Mouse (Mus musculus) adrenal gland, postnatal 36 days (tissue): Measurements from ENCODE around the gene Cuta. TPM values are rescaled to one million over a fixed set of nuclear protein-coding genes. Genes with fewer than 3 reads are reported as not detected.

Experiments
- DNase-seq, 2 experiments: peaks; one replicate each; pipeline ENCODE4 v3.0.0; 2021; ENCODE audit warnings: mixed read lengths in 1 of 2
- total RNA-seq, 2 experiments: library from RNA; stranded (reverse); gene quantifications; 2 replicates each; pipeline ENCODE4 v1.2.3; 2021

The Cuta gene
- total RNA-seq, 2 experiments from 2014 or later: 129 to 165 TPM

- peak in 1 of 2 experiments; percentile 25 for DNase-seq
Observed at GRCm38 (mm10) chr17:26956309-26956708, 16.9 kb upstream of the Cuta start.

GRCm38 (mm10) chr17:26953726-26954125 is 14.4 kb upstream of the Cuta start:
- no peak for DNase-seq

- no peak for DNase-seq
Observed at GRCm38 (mm10) chr17:26953201-26953600, 13.8 kb upstream of the Cuta start.

- no peak for DNase-seq
Observed at GRCm38 (mm10) chr17:26951952-26952877, 12.8 kb upstream of the Cuta start.

GRCm38 (mm10) chr17:26951406-26951805 is 12.0 kb upstream of the Cuta start:
- peak; percentile 74 to 85 for DNase-seq

- DNase-seq: no peak
Observed at GRCm38 (mm10) chr17:26950560-26951288, 11.4 kb upstream of the Cuta start.

GRCm38 (mm10) chr17:26949866-26950265 is 10.5 kb upstream of the Cuta start:
- DNase-seq: no peak

- no peak for DNase-seq
Observed at GRCm38 (mm10) chr17:26949051-26949577, 9.7 kb upstream of the Cuta start.

GRCm38 (mm10) chr17:26948316-26949050 is 9.1 kb upstream of the Cuta start:
- DNase-seq: peak; percentile 76 to 86

- no peak for DNase-seq
Observed at GRCm38 (mm10) chr17:26947231-26948100, 8.1 kb upstream of the Cuta start.

GRCm38 (mm10) chr17:26946567-26946966 is 7.2 kb upstream of the Cuta start:
- DNase-seq: peak; percentile 93 to 95

GRCm38 (mm10) chr17:26945824-26946495 is 6.6 kb upstream of the Cuta start:
- DNase-seq: no peak

GRCm38 (mm10) chr17:26941841-26942570 is 2.6 kb upstream of the Cuta start:
- no peak for DNase-seq

- DNase-seq: peak; percentile 39 to 78
Observed at GRCm38 (mm10) chr17:26941031-26941789, 1.8 kb upstream of the Cuta start, which contains the start of gene Syngap1. Gene Syngap1 (plus strand): TSS chr17:26941253.

GRCm38 (mm10) chr17:26939973-26940300 is 568 bp upstream of the Cuta start:
- DNase-seq: no peak

- DNase-seq: peak; percentile 32 to 44
Observed at GRCm38 (mm10) chr17:26938731-26939130, 638 bp downstream of the Cuta start.

GRCm38 (mm10) chr17:26937883-26938695 is 1.3 kb downstream of the Cuta start:
- no peak for DNase-seq
